Mouse (Mus musculus) testis, adult 2 months (tissue): ENCODE results near the gene Paqr6.
"Not testable (repeated sequence)": the region's sequence is repeated elsewhere in the genome, so short reads cannot be mapped to it uniquely, and the experiment has no call there.

ENCODE experiments used
- CTCF ChIP-seq: fragments of 200-500 bp; IDR thresholded peaks from 2 replicates; pipeline ENCODE4 v1.5.1; 2012; ENCODE audit warnings: low read depth, mild to moderate bottlenecking, inconsistent platforms, low read length, moderate library complexity; ENCODE audit not compliant: control insufficient read depth, insufficient read depth, insufficient replicate concordance
- POLR2A ChIP-seq: fragments of 200-500 bp; IDR thresholded peaks from 2 replicates; pipeline ENCODE4 v1.6.1; 2012; ENCODE audit warnings: low read depth, mild to moderate bottlenecking, inconsistent platforms, low read length, moderate library complexity; ENCODE audit not compliant: control insufficient read depth

DNA sequence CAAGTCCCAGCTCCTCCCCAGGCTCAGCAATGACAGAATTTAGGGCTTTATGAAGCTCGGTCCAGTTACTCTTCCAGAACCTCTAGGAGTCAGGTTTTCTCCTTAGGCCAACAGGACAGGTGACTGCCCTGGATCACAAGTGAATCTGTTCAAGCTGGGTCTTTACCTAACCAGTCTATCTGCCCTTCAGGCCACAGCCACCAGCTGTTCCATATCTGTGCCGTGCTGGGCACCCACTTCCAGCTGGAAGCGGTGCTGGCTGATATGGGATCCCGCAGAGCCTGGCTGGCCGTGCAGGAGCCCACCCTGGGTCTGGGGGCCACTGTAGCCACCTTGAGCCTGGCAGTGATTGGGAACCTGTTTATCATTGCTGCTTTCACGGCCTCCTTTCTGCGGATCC, 18.0 kb downstream of the Paqr6 start:
- TF ChIP-seq CTCF, POLR2A: not testable (repeated sequence)
